Mouse (Mus musculus) lung, postnatal 0 days (tissue): ENCODE measurements around the gene Pla2g2f.

ENCODE experiments used
- CTCF ChIP-seq: IDR thresholded peaks from 2 replicates; pipeline ENCODE4 v1.5.1; 2016; ENCODE audit warnings: antibody characterized with exemption, mild to moderate bottlenecking
- EP300 ChIP-seq: IDR thresholded peaks from 2 replicates; pipeline ENCODE4 v1.6.1; 2016; ENCODE audit warnings: antibody characterized with exemption, mild to moderate bottlenecking, control low read depth

DNA sequence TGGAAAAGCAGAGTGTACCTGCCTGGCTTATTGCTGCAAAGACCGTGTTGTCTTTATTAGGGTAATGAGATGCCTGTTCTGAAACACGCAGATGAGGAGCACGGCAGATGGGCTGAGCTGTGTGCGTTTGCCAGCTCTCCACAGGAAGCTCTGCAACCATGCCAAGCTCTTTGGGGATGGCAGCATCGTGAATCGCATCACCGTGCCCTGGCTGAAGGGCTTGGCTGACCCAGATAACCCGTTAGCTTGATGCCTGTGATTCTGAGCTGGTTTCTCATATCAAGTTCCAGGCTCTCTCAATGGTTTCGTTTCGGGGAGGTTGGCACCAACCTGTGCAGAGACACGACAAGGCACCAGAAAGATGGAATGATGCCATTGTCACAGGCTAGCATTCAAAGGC, 46.8 kb downstream of the Pla2g2f start:
- TF ChIP-seq CTCF: no peak
- TF ChIP-seq EP300: no peak
